Mouse (Mus musculus): Measurements from ENCODE around the gene Syt16. TPM values are rescaled to one million over a fixed set of nuclear protein-coding genes. Genes with fewer than 3 reads are reported as not detected.

Gene Syt16
- total RNA-seq, 1 experiment, result 0.22 TPM

- Histone ChIP-seq H3K4me1 (ENCODE audit: control insufficient read depth in 2 of 2, insufficient read depth in 2 of 2, low read length in 2 of 2, poor library complexity in 1 of 2) (no peaks in the 10 kb centered on the region), H3K9ac (ENCODE audit: insufficient read depth, low read depth, low read length, poor library complexity, severe bottlenecking) (no peak overlapping the region), H3K27ac (ENCODE audit: insufficient read depth, low read depth, low read length, poor library complexity, severe bottlenecking) (no peak overlapping the region), H3K9me3 (ENCODE audit: control insufficient read depth, insufficient read depth, low read depth, low read length) (no peaks in the 10 kb centered on the region), H3K36me3 (ENCODE audit: control insufficient read depth, insufficient read depth, low read length, poor library complexity, severe bottlenecking) (no peaks in the 10 kb centered on the region), H3K4me3 (ENCODE audit: insufficient read depth in 1 of 2, low read depth in 1 of 2, low read length in 2 of 2, poor library complexity in 1 of 2, severe bottlenecking in 1 of 2) (no peak overlapping the region)
- no peak for TF ChIP-seq MAFK (IDR thresholded peaks at IDR 0.05; ENCODE audit: insufficient read depth, low read depth, low read length)
- DNase-seq (ENCODE audit: low read depth, low spot score), result no peak
- in situ Hi-C loops (cut with MboI; ENCODE audit: low sequenced_read_pairs in 2 of 2, unreplicated experiment in 2 of 2), result no loop called here
Observed at GRCm38 (mm10) chr12:74056162-74056561, 58.7 kb downstream of the Syt16 start.

- Histone ChIP-seq H3K4me3 (ENCODE audit: insufficient read depth in 1 of 2, low read depth in 1 of 2, low read length in 2 of 2, poor library complexity in 1 of 2, severe bottlenecking in 1 of 2) (no peak overlapping the region), H3K27ac (ENCODE audit: insufficient read depth, low read depth, low read length, poor library complexity, severe bottlenecking) (no peak overlapping the region), H3K9me3 (ENCODE audit: control insufficient read depth, insufficient read depth, low read depth, low read length) (no peaks in the 10 kb centered on the region), H3K9ac (ENCODE audit: insufficient read depth, low read depth, low read length, poor library complexity, severe bottlenecking) (no peak overlapping the region), H3K36me3 (ENCODE audit: control insufficient read depth, insufficient read depth, low read length, poor library complexity, severe bottlenecking) (no peaks in the 10 kb centered on the region), H3K4me1 (ENCODE audit: control insufficient read depth in 2 of 2, insufficient read depth in 2 of 2, low read length in 2 of 2, poor library complexity in 1 of 2) (no peaks in the 10 kb centered on the region)
- DNase-seq (ENCODE audit: low read depth, low spot score), result no peak
- TF ChIP-seq CHD2 (IDR thresholded peaks at IDR 0.05; ENCODE audit: low read depth, low read length) (no peak), MAFK (IDR thresholded peaks at IDR 0.05; ENCODE audit: insufficient read depth, low read depth, low read length) (no peak), ZNF384 (IDR thresholded peaks at IDR 0.05; ENCODE audit: low read depth, low read length) (no peak), HCFC1 (IDR thresholded peaks at IDR 0.05; ENCODE audit: borderline replicate concordance, insufficient read depth, low read length) (no peak), ZC3H11A (IDR thresholded peaks at IDR 0.05; ENCODE audit: borderline replicate concordance, low read depth, low read length) (no peak)
- in situ Hi-C loops (cut with MboI; ENCODE audit: low sequenced_read_pairs in 2 of 2, unreplicated experiment in 2 of 2), result no loop called here
Observed at GRCm38 (mm10) chr12:74062547-74062946, 65.1 kb downstream of the Syt16 start.

- H3K4me3 ChIP-seq (ENCODE audit: insufficient read depth in 1 of 2, low read depth in 1 of 2, low read length in 2 of 2, poor library complexity in 1 of 2, severe bottlenecking in 1 of 2), result no peak overlapping the region
- no peak overlapping the region for H3K27ac ChIP-seq (ENCODE audit: insufficient read depth, low read depth, low read length, poor library complexity, severe bottlenecking)
- H3K9ac ChIP-seq (ENCODE audit: insufficient read depth, low read depth, low read length, poor library complexity, severe bottlenecking), result no peak overlapping the region
- TF ChIP-seq MAFK (IDR thresholded peaks at IDR 0.05; ENCODE audit: insufficient read depth, low read depth, low read length) (no peak), CHD2 (IDR thresholded peaks at IDR 0.05; ENCODE audit: low read depth, low read length) (no peak), ZNF384 (IDR thresholded peaks at IDR 0.05; ENCODE audit: low read depth, low read length) (no peak), ZC3H11A (IDR thresholded peaks at IDR 0.05; ENCODE audit: borderline replicate concordance, low read depth, low read length) (no peak), HCFC1 (IDR thresholded peaks at IDR 0.05; ENCODE audit: borderline replicate concordance, insufficient read depth, low read length) (no peak)
- H3K36me3 ChIP-seq (ENCODE audit: control insufficient read depth, insufficient read depth, low read length, poor library complexity, severe bottlenecking), result no peaks in the 10 kb centered on the region
- H3K9me3 ChIP-seq (ENCODE audit: control insufficient read depth, insufficient read depth, low read depth, low read length), result no peaks in the 10 kb centered on the region
- in situ Hi-C loops (cut with MboI; ENCODE audit: low sequenced_read_pairs in 2 of 2, unreplicated experiment in 2 of 2), result no loop called here
- H3K4me1 ChIP-seq (ENCODE audit: control insufficient read depth in 2 of 2, insufficient read depth in 2 of 2, low read length in 2 of 2, poor library complexity in 1 of 2), result no peaks in the 10 kb centered on the region
- DNase-seq (ENCODE audit: low read depth, low spot score), result no peak
Observed at GRCm38 (mm10) chr12:74068912-74069311, 71.5 kb downstream of the Syt16 start.

- in situ Hi-C loops (cut with MboI; ENCODE audit: low sequenced_read_pairs in 2 of 2, unreplicated experiment in 2 of 2), result no loop called here
Observed at GRCm38 (mm10) chr12:74075590-74075989, 78.1 kb downstream of the Syt16 start.

GRCm38 (mm10) chr12:74076091-74076490 lies 78.6 kb downstream of the Syt16 start:
- no peak for DNase-seq (ENCODE audit: low read depth, low spot score)
- Histone ChIP-seq H3K36me3 (ENCODE audit: control insufficient read depth, insufficient read depth, low read length, poor library complexity, severe bottlenecking) (no peaks in the 10 kb centered on the region), H3K9ac (ENCODE audit: insufficient read depth, low read depth, low read length, poor library complexity, severe bottlenecking) (no peak overlapping the region), H3K4me1 (ENCODE audit: control insufficient read depth in 2 of 2, insufficient read depth in 2 of 2, low read length in 2 of 2, poor library complexity in 1 of 2) (no peaks in the 10 kb centered on the region), H3K9me3 (ENCODE audit: control insufficient read depth, insufficient read depth, low read depth, low read length) (no peaks in the 10 kb centered on the region), H3K4me3 (ENCODE audit: insufficient read depth in 1 of 2, low read depth in 1 of 2, low read length in 2 of 2, poor library complexity in 1 of 2, severe bottlenecking in 1 of 2) (no peak overlapping the region), H3K27ac (ENCODE audit: insufficient read depth, low read depth, low read length, poor library complexity, severe bottlenecking) (no peak overlapping the region)
- in situ Hi-C loops (cut with MboI; ENCODE audit: low sequenced_read_pairs in 2 of 2, unreplicated experiment in 2 of 2), result no loop called here
- no peak for TF ChIP-seq ZNF384 (IDR thresholded peaks at IDR 0.05; ENCODE audit: low read depth, low read length)
- no peak for TF ChIP-seq HCFC1 (IDR thresholded peaks at IDR 0.05; ENCODE audit: borderline replicate concordance, insufficient read depth, low read length)
- no peak for TF ChIP-seq MAFK (IDR thresholded peaks at IDR 0.05; ENCODE audit: insufficient read depth, low read depth, low read length)
- no peak for TF ChIP-seq CHD2 (IDR thresholded peaks at IDR 0.05; ENCODE audit: low read depth, low read length)

More at GRCm38 (mm10) chr12:74075590-74075989, 78.1 kb downstream of the Syt16 start:
- no peak for TF ChIP-seq CHD2 (IDR thresholded peaks at IDR 0.05; ENCODE audit: low read depth, low read length)
- TF ChIP-seq MAFK (IDR thresholded peaks at IDR 0.05; ENCODE audit: insufficient read depth, low read depth, low read length), result no peak
- TF ChIP-seq ZC3H11A (IDR thresholded peaks at IDR 0.05; ENCODE audit: borderline replicate concordance, low read depth, low read length), result no peak
- TF ChIP-seq ZNF384 (IDR thresholded peaks at IDR 0.05; ENCODE audit: low read depth, low read length), result no peak
- no peak for TF ChIP-seq HCFC1 (IDR thresholded peaks at IDR 0.05; ENCODE audit: borderline replicate concordance, insufficient read depth, low read length)
- no peak for DNase-seq (ENCODE audit: low read depth, low spot score)
- Histone ChIP-seq H3K27ac (ENCODE audit: insufficient read depth, low read depth, low read length, poor library complexity, severe bottlenecking) (no peak overlapping the region), H3K9ac (ENCODE audit: insufficient read depth, low read depth, low read length, poor library complexity, severe bottlenecking) (no peak overlapping the region), H3K4me1 (ENCODE audit: control insufficient read depth in 2 of 2, insufficient read depth in 2 of 2, low read length in 2 of 2, poor library complexity in 1 of 2) (no peaks in the 10 kb centered on the region), H3K4me3 (ENCODE audit: insufficient read depth in 1 of 2, low read depth in 1 of 2, low read length in 2 of 2, poor library complexity in 1 of 2, severe bottlenecking in 1 of 2) (no peak overlapping the region), H3K36me3 (ENCODE audit: control insufficient read depth, insufficient read depth, low read length, poor library complexity, severe bottlenecking) (no peaks in the 10 kb centered on the region), H3K9me3 (ENCODE audit: control insufficient read depth, insufficient read depth, low read depth, low read length) (no peaks in the 10 kb centered on the region)
